ENCODE assay signal across 7 mouse cellular contexts in the genomic region with DNA sequence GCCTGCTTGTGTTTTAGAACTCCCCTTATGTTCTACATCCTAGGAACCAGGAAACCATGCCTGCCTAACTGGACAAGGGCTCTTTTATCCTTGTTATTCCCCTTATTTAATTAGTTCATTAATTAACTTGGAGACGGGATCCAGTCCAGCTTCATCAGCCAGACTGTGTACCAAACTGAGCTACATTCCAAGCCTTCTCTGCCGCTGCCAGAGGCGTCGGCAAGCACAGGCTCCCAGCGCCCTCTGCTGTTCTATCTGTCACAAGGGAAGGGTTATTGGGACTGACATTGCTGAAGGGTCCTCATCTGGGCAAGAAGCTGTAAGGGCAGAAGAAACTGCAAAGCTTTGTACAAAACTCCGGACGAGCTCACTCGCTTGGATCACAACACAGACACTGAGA. TPM values are rescaled to one million over a fixed set of nuclear protein-coding genes. Genes with fewer than 3 reads are reported as not detected.
DNase-seq lines count a peak whose midpoint lies in the region; ATAC-seq lines count a peak whose summit lies in the region.

No protein-coding gene starts in this region.

- 4% methylated on average over 8 of the region's 8 CpGs for whole genome bisulfite sequencing in embryonic facial prominence, embryonic 14.5 days
- 3% methylated on average over 8 of the region's 8 CpGs for WGBS in heart, embryonic 16.5 days
- 0% methylated on average over 8 of the region's 8 CpGs for WGBS in lung, embryonic 16.5 days

- peak; percentile 50 for DNase-seq in MEL-GATA-1-ER (ENCODE audit: extremely low read depth, low read depth)
- DNase-seq in adrenal gland, postnatal 25 days = peak; percentile 73
- DNase-seq in embryonic facial prominence, embryonic 14.5 days (ENCODE audit: low spot score) = peak; percentile 85
- peak; percentile 88 to 91 for DNase-seq in kidney, postnatal 4 days
- peak; percentile 79 for DNase-seq in right cerebral cortex, postnatal 4 days

- no peaks in the 10 kb centered on the region for H3K4me1 ChIP-seq in embryonic facial prominence, embryonic 14.5 days (ENCODE audit: control insufficient read depth, insufficient read depth, low read length)
- H3K4me1 ChIP-seq in heart, embryonic 16.5 days (ENCODE audit: control insufficient read depth, insufficient read depth, low read length) = no peaks in the 10 kb centered on the region
- no peaks in the 10 kb centered on the region for H3K4me1 ChIP-seq in lung, embryonic 16.5 days (replicated peaks; ENCODE audit: control insufficient read depth, insufficient read depth, low read length)

- peak overlapping the region; percentile 30; the same call in 1 of the 2 replicates for H3K9ac ChIP-seq in embryonic facial prominence, embryonic 14.5 days (ENCODE audit: low read depth, low read length)
- H3K9ac ChIP-seq in heart, embryonic 16.5 days (ENCODE audit: low read length) = no peak overlapping the region
- H3K9ac ChIP-seq in lung, embryonic 16.5 days (ENCODE audit: low read length) = no peak overlapping the region

- no peaks in the 10 kb centered on the region for H3K27me3 ChIP-seq in embryonic facial prominence, embryonic 14.5 days (replicated peaks; ENCODE audit: control insufficient read depth, insufficient read depth, low read length)
- H3K27me3 ChIP-seq in heart, embryonic 16.5 days (ENCODE audit: control insufficient read depth, insufficient read depth, low read length) = no peaks in the 10 kb centered on the region
- H3K27me3 ChIP-seq in lung, embryonic 16.5 days (ENCODE audit: control insufficient read depth, insufficient read depth, low read depth, low read length) = no peaks in the 10 kb centered on the region

- no peak overlapping the region for H3K4me3 ChIP-seq in embryonic facial prominence, embryonic 14.5 days (ENCODE audit: low read depth, low read length)
- no peak overlapping the region for H3K4me3 ChIP-seq in heart, embryonic 16.5 days (ENCODE audit: low read length)
- no peak overlapping the region for H3K4me3 ChIP-seq in lung, embryonic 16.5 days (ENCODE audit: low read length)

- no peak overlapping the region for H3K27ac ChIP-seq in embryonic facial prominence, embryonic 14.5 days (replicated peaks; ENCODE audit: low read depth, low read length)
- H3K27ac ChIP-seq in heart, embryonic 16.5 days (ENCODE audit: low read length) = no peak overlapping the region
- H3K27ac ChIP-seq in lung, embryonic 16.5 days (ENCODE audit: low read length) = no peak overlapping the region

- ATAC-seq in embryonic facial prominence, embryonic 14.5 days (ENCODE audit: low read depth) = peak; percentile 65; the same call in 1 of the 2 replicates
- ATAC-seq in heart, embryonic 16.5 days (replicated peaks; ENCODE audit: extremely low read depth, insufficient read depth, low FRiP score) = peak; percentile 52; the same call in 1 of the 2 replicates
- ATAC-seq in lung, embryonic 16.5 days (ENCODE audit: low read depth) = peak; percentile 75

- H3K4me2 ChIP-seq in embryonic facial prominence, embryonic 14.5 days (ENCODE audit: low read depth, low read length) = no peak overlapping the region
- H3K4me2 ChIP-seq in heart, embryonic 16.5 days (ENCODE audit: low read depth, low read length) = no peak overlapping the region
- no peak overlapping the region for H3K4me2 ChIP-seq in lung, embryonic 16.5 days (ENCODE audit: low read depth, low read length)

- no peaks in the 10 kb centered on the region for H3K36me3 ChIP-seq in embryonic facial prominence, embryonic 14.5 days (ENCODE audit: control insufficient read depth, insufficient read depth, low read length)
- no peaks in the 10 kb centered on the region for H3K36me3 ChIP-seq in heart, embryonic 16.5 days (ENCODE audit: control insufficient read depth, insufficient read depth)
- H3K36me3 ChIP-seq in lung, embryonic 16.5 days (ENCODE audit: control insufficient read depth, insufficient read depth, low read length) = no peaks in the 10 kb centered on the region

- no peaks in the 10 kb centered on the region for H3K9me3 ChIP-seq in embryonic facial prominence, embryonic 14.5 days (ENCODE audit: control insufficient read depth, low read length)
- H3K9me3 ChIP-seq in heart, embryonic 16.5 days (replicated peaks; ENCODE audit: control insufficient read depth, low read length) = no peaks in the 10 kb centered on the region
- no peaks in the 10 kb centered on the region for H3K9me3 ChIP-seq in lung, embryonic 16.5 days (ENCODE audit: control insufficient read depth, low read length)

RNA-seq across cellular contexts. Expression of gene Aarsd1, which starts 22.3 kb away (rescaled TPM):
- total RNA-seq in adrenal gland, postnatal 25 days (2021) = 34.0 and 36.3 TPM in 2 replicates
- 43.4 and 59.3 TPM in 2 replicates for polyA plus RNA-seq in embryonic facial prominence, embryonic 14.5 days (2014; fragmentation: Nextera tagmentation; extraction: Ambion mirVana)
- polyA plus RNA-seq in heart, embryonic 16.5 days (2015; fragmentation: Nextera tagmentation; extraction: Ambion mirVana) = 42.8 and 44.6 TPM in 2 replicates
- polyA plus RNA-seq in lung, embryonic 16.5 days (2015; fragmentation: Nextera tagmentation; extraction: Ambion mirVana) = 63.9 and 67.2 TPM in 2 replicates

RNA-seq across cellular contexts. Expression of gene G6pc, which starts 27.7 kb away (rescaled TPM):
- total RNA-seq in adrenal gland, postnatal 25 days (2021) = 1.8 TPM in 2 replicates
- not detected in 2 replicates for polyA plus RNA-seq in embryonic facial prominence, embryonic 14.5 days (2014; fragmentation: Nextera tagmentation; extraction: Ambion mirVana)
- polyA plus RNA-seq in heart, embryonic 16.5 days (2015; fragmentation: Nextera tagmentation; extraction: Ambion mirVana) = not detected in 2 replicates
- polyA plus RNA-seq in lung, embryonic 16.5 days (2015; fragmentation: Nextera tagmentation; extraction: Ambion mirVana) = not detected in 2 replicates

RNA-seq across cellular contexts. Expression of gene Gm27029, which starts 29.5 kb away (rescaled TPM):
- 3.7 and 4.2 TPM in 2 replicates for total RNA-seq in adrenal gland, postnatal 25 days (2021)
- polyA plus RNA-seq in embryonic facial prominence, embryonic 14.5 days (2014; fragmentation: Nextera tagmentation; extraction: Ambion mirVana) = 13.4 and 16.0 TPM in 2 replicates
- 15.8 and 17.2 TPM in 2 replicates for polyA plus RNA-seq in heart, embryonic 16.5 days (2015; fragmentation: Nextera tagmentation; extraction: Ambion mirVana)
- polyA plus RNA-seq in lung, embryonic 16.5 days (2015; fragmentation: Nextera tagmentation; extraction: Ambion mirVana) = 7.5 and 10.1 TPM in 2 replicates

RNA-seq across cellular contexts. Expression of gene Rundc1, which starts 29.8 kb away (rescaled TPM):
- total RNA-seq in adrenal gland, postnatal 25 days (2021) = 26.3 and 26.4 TPM in 2 replicates
- 16.2 and 17.3 TPM in 2 replicates for polyA plus RNA-seq in embryonic facial prominence, embryonic 14.5 days (2014; fragmentation: Nextera tagmentation; extraction: Ambion mirVana)
- polyA plus RNA-seq in heart, embryonic 16.5 days (2015; fragmentation: Nextera tagmentation; extraction: Ambion mirVana) = 15.4 and 17.0 TPM in 2 replicates
- 19.9 and 21.0 TPM in 2 replicates for polyA plus RNA-seq in lung, embryonic 16.5 days (2015; fragmentation: Nextera tagmentation; extraction: Ambion mirVana)

RNA-seq across cellular contexts. Expression of gene Ptges3l, which starts 30.0 kb away (rescaled TPM):
- total RNA-seq in adrenal gland, postnatal 25 days (2021) = 3.2 and 3.9 TPM in 2 replicates
- polyA plus RNA-seq in embryonic facial prominence, embryonic 14.5 days (2014; fragmentation: Nextera tagmentation; extraction: Ambion mirVana) = 35.5 and 37.1 TPM in 2 replicates
- 78.9 and 83.6 TPM in 2 replicates for polyA plus RNA-seq in heart, embryonic 16.5 days (2015; fragmentation: Nextera tagmentation; extraction: Ambion mirVana)
- 12.5 and 13.9 TPM in 2 replicates for polyA plus RNA-seq in lung, embryonic 16.5 days (2015; fragmentation: Nextera tagmentation; extraction: Ambion mirVana)
